Mouse (Mus musculus): Measurements from ENCODE around the gene Nsun5.
"Not testable (repeated sequence)": the region's sequence is repeated elsewhere in the genome, so short reads cannot be mapped to it uniquely, and the experiment has no call there.

DNA sequence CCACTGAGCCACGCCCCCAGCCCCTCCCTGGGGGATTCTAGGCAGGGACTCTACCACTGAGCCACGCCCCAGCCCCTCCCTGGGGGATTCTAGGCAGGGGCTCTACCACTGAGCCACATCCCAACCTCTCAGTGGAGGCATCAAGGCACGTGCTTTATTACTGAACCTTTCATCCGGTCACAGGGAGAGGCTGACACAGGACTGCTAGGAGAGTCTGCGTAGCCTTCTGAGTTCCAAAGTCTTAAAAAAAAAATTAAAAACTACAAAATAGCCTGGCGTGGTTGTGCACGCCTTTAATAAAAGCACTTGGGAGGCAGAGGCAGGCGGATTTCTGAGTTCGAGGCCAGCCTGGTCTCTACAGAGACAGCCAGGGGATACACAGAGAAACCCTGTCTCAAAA is 557 bp upstream of the Nsun5 start:
- not testable (repeated sequence) for TF ChIP-seq POLR2A (IDR thresholded peaks at IDR 0.05; ENCODE audit: low read depth, low read length); CTCF (IDR thresholded peaks at IDR 0.05; ENCODE audit: extremely low read depth, insufficient read length, insufficient replicate concordance, low read depth, low read length)

All from small intestine, adult 2 months (tissue).